Mouse (Mus musculus): ENCODE measurements around the gene Sap18b.

GRCm38 (mm10) chr8:95822096-95822495 is 3.0 kb upstream of the Sap18b start:
- TF ChIP-seq GATA1 (IDR thresholded peaks at IDR 0.05; ENCODE audit: low read length), result no peak
- TF ChIP-seq TAL1 (IDR thresholded peaks at IDR 0.05; ENCODE audit: low read length), result no peak
